Mouse (Mus musculus) fibroblast of lung, adult 2 months (primary cell): ENCODE results near the gene Ubash3b.

Source experiments
- DNase-seq: peaks from one replicate; pipeline ENCODE4 v3.0.0-alpha.2; 2011; ENCODE audit warnings: low read depth

The Ubash3b gene

GRCm38 (mm10) chr9:40989940-40990588, 171.4 kb downstream of the Ubash3b start:
- DNase-seq: peak; percentile 30

- DNase-seq: no peak
Observed at GRCm38 (mm10) chr9:40984313-40984712, 177.2 kb downstream of the Ubash3b start.

- DNase-seq: no peak
Observed at GRCm38 (mm10) chr9:40983758-40984157, 177.7 kb downstream of the Ubash3b start.

GRCm38 (mm10) chr9:40982480-40982879, 179.0 kb downstream of the Ubash3b start:
- DNase-seq: no peak

- no peak for DNase-seq
Observed at GRCm38 (mm10) chr9:40974042-40974801, 187.3 kb downstream of the Ubash3b start.

- no peak for DNase-seq
Observed at GRCm38 (mm10) chr9:40964418-40964714, 197.1 kb downstream of the Ubash3b start.

- DNase-seq: no peak
Observed at GRCm38 (mm10) chr9:40963586-40964417, 197.7 kb downstream of the Ubash3b start, which contains the start of gene Jhy. Jhy (minus strand) TSS chr9:40964118.

- no peak for DNase-seq
Observed at GRCm38 (mm10) chr9:40961401-40961800, 200.1 kb downstream of the Ubash3b start.
